Mouse (Mus musculus) activated CD4-positive, CD25-positive, alpha-beta regulatory T cell, adult 4 months (primary cell): ENCODE measurements around the gene Ppp6r1. TPM values are rescaled to one million over a fixed set of nuclear protein-coding genes. Genes with fewer than 3 reads are reported as not detected.
"Not testable (repeated sequence)": the region's sequence is repeated elsewhere in the genome, so short reads cannot be mapped to it uniquely, and the experiment has no call there.

Experiments used
- ATAC-seq: one replicate; pipeline ENCODE4 v1.8.0; 2017
- polyA plus RNA-seq, 2 experiments: library from polyadenylated mRNA; unstranded; fragments of 100-300 nt; shearing (Covaris generic); gene quantifications; one replicate each; pipeline ENCODE4 v1.2.1; 2017

Ppp6r1 gene
- polyA plus RNA-seq, 2 experiments from 2014 or later: 10.6 to 11.1 TPM

DNA sequence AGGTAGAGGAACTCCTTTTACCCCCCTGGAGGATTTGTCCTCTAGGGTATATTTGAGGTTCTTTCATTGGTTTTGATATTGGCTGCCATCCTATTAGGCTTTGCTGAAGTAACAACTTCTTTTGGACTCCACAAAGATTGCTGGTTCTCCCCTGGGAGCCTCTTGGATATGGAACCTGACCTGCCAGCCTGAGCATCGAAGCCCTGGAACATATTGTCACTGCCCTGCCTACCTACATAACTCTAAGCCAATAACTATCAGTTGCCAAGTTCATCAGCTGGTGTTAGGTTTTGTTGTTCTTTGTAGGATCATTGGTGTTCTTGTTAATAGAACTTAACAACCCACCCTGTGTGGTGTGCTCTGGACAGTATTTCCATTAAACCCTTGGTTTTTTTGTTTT, 45.9 kb downstream of the Ppp6r1 start:
- no peak for ATAC-seq

DNA sequence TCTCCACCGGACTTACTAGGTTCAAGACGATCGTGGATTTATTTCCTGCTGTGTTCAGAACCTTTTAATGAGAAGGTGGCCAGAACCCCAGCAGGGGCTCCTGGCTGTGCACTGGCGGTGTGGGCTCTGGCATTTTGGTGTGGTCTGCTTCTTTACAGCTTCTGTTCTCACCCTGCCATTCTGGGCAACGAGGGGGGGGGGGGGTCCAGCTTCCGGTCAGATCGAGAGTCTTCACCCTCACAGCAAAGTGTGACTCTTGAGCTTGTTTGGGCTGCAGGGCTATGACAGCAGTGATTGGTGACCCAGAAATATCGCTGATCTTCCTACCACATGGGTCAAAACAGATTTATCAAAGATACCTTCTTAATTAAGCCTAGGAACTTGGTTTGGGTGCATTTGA, 46.4 kb downstream of the Ppp6r1 start:
- no peak for ATAC-seq

DNA sequence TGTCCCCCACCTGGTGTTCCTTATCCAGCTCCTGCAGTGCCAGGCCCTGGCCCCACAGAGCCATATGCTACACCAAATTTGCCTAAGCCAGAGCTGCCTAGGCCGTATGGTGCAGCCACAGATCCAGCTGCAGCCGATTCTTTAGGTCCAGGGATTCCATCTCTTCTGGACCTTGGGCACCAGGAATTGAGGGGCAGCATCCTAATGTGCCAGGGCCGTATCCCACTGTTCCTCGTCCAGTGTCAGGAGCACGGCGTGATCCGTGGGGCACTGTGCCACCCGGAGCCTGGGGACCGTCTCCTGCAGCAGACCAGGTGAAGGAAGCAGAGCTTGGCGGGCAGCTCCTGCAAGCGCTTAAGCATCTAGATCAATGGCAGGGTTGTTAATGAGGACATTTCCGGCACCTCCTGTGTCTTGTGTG, 46.9 kb downstream of the Ppp6r1 start:
- ATAC-seq: no peak

DNA sequence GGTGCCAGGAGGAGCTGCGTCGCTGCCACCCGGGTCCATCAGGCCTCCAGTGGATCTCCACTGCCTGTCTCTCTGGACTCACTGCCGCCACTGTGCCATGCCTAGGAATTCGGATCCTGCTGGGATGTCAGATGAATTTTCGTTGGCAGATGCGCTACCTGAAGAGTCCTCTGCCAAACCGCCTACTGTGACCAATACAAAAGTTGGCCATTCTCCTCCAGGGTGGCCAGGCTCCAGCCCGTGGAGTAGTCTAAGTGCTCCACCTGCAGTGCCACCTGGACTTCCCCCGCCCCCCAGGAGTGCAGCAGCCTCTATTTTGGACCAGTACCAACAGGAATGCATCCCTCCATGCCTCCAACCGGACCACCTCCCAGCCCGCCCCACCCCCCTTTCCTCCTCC, 47.3 kb downstream of the Ppp6r1 start:
- no peak for ATAC-seq

DNA sequence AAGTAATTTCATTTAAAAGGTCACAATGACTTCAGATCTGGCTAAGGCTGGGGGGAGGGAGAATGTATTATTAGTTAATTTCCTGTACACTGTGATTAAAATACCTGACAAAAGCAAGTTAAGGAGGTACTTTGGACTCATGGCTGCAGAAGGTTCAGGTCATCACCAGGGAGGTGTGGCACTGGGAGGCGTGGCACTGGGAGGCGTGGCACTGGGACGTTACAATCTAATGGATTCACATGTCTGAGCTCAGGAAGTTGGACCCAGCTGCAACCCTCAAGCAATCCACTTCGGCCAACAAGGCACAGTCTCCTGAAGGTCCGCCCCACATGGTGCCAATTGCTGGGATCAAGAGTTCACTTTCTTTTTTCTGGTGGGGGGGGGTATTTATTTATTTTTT, 50.8 kb downstream of the Ppp6r1 start:
- no peak for ATAC-seq

DNA sequence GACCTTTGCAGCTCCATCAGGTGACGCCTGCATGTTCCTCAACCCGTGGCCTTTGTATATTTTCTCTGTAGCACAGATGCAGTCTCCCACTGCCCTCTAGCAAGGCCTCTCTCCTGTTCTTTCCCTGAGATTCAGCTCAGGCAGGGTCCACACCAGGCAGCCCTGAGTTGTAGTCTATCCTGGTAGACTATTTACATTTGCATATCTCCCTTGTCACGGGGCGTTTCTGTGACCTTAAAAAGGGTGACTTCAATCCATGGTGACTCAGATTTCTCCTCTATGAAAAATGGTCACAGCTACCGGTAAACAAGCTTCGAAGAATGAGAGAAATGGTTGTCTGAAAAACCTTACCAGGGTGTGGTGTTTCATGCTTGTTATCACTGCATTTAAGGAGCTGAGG, 54.9 kb downstream of the Ppp6r1 start, which contains the start of gene Ptprh:
Gene Ptprh (minus strand): TSS at position 169 of the 400 bp plus-strand sequence.
- no peak for ATAC-seq

DNA sequence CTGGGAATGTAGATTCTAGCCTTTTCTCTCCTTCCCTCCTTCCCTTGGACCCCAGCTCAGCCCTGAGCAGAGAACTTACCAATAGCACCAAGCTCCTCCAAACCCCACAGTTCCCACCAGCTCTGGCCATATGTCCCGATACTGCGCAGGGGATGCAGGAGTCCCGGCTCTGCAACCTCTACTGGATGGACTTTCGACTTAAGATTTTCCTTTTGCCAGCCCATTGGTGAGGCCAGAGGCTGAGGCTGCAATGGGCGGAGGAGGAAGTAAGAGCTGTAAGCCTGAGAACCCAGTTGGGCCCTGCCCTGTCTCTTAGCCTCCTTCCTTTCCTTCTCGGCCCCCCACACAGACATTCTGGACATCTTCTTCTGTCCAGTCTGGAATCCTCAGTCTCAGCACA, 55.9 kb downstream of the Ppp6r1 start:
- no peak for ATAC-seq

DNA sequence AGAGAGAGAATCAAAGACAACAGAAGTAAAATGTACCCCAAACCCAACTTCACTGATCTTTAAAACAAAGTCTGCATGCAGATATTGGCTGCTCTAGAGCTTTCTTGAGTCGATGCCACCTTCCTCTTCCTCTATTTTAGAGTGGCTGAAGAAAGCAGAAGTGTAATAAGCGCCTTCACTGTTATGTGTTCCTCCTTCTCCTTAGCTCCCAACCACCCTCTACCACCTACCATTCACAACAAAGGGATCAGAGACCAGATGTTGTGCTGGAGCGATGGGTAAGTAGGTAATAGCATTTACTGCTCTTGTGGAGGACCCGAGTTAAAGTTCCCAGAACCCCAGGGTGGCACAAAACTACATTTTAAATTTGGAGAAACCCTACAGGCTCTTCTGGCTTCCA, 61.8 kb downstream of the Ppp6r1 start:
- not testable (repeated sequence) for ATAC-seq

Other genes with a start within 250 kb of the Ppp6r1 start
- gene Rdh13, start 213.4 kb downstream of the Ppp6r1 start, polyA plus RNA-seq: 10 to 100 TPM; 13.6 to 16.8 TPM
- 10 to 100 TPM in 1 of 2 experiments, 1 to 10 TPM in 1; 4.8 to 14.3 TPM for gene Eps8l1, start 198.3 kb downstream of the Ppp6r1 start, polyA plus RNA-seq
- gene Ppp1r12c, start 157.3 kb downstream of the Ppp6r1 start, polyA plus RNA-seq: 10 to 100 TPM; 21.6 to 26.6 TPM
- gene Tnnt1, start 142.6 kb downstream of the Ppp6r1 start, polyA plus RNA-seq: 10 to 100 TPM in 1 of 2 experiments, 1 to 10 TPM in 1; 4.9 to 10.4 TPM
- 1 to 10 TPM; 1.7 to 3.6 TPM for gene Tnni3, start 134.8 kb downstream of the Ppp6r1 start, polyA plus RNA-seq
- gene Dnaaf3, start 126.6 kb downstream of the Ppp6r1 start, polyA plus RNA-seq: 1 to 10 TPM in 1 of 2 experiments, under 1 TPM in 1; 0.93 to 1.6 TPM
- not detected for gene Syt5, start 111.5 kb downstream of the Ppp6r1 start, polyA plus RNA-seq
- not detected for gene Ptprh, start 55.0 kb downstream of the Ppp6r1 start, polyA plus RNA-seq
- gene Tmem86b, start 27.6 kb downstream of the Ppp6r1 start, polyA plus RNA-seq: 1 to 10 TPM; 3.0 to 4.1 TPM
- 10 to 100 TPM; 38.9 to 60.9 TPM for gene Hspbp1, start 26.0 kb upstream of the Ppp6r1 start, polyA plus RNA-seq
- gene Brsk1, start 31.6 kb upstream of the Ppp6r1 start, polyA plus RNA-seq: not detected
- not detected for gene Tmem150b, start 66.2 kb upstream of the Ppp6r1 start, polyA plus RNA-seq
- 10 to 100 TPM; 19.7 to 28.9 TPM for gene Kmt5c, start 81.1 kb upstream of the Ppp6r1 start, polyA plus RNA-seq
- gene Cox6b2, start 94.1 kb upstream of the Ppp6r1 start, polyA plus RNA-seq: 1 to 10 TPM; 2.1 to 4.5 TPM
- not detected for gene Fam71e2, start 112.3 kb upstream of the Ppp6r1 start, polyA plus RNA-seq
- gene Il11, start 123.8 kb upstream of the Ppp6r1 start, polyA plus RNA-seq: not detected
- gene Tmem190, start 123.9 kb upstream of the Ppp6r1 start, polyA plus RNA-seq: not detected
- gene Tmem238, start 130.6 kb upstream of the Ppp6r1 start, polyA plus RNA-seq: 1 to 10 TPM in 1 of 2 experiments, not detected in 1; 1.2 TPM
- 100 to 1,000 TPM; 460 to 740 TPM for gene Rpl28, start 133.9 kb upstream of the Ppp6r1 start, polyA plus RNA-seq
- gene Ube2s, start 153.6 kb upstream of the Ppp6r1 start, polyA plus RNA-seq: 10 to 100 TPM; 39.3 to 43.6 TPM
- under 1 TPM in 1 of 2 experiments, not detected in 1; 0.09 TPM for gene Shisa7, start 185.7 kb upstream of the Ppp6r1 start, polyA plus RNA-seq
- 10 to 100 TPM; 34.4 to 50.2 TPM for gene Isoc2b, start 211.2 kb upstream of the Ppp6r1 start, polyA plus RNA-seq
- gene Isoc2a, start 218.1 kb upstream of the Ppp6r1 start, polyA plus RNA-seq: under 1 TPM; 0.20 to 0.69 TPM
- gene Gm36210, start 247.5 kb upstream of the Ppp6r1 start, polyA plus RNA-seq: not detected